Comparison of ENCODE assay signal across 8 mouse cellular contexts in genomic region chr19:3709013-3709787, GRCm38 (mm10). TPM values are rescaled to one million over a fixed set of nuclear protein-coding genes. Genes with fewer than 3 reads are reported as not detected.
A peak's percentile ranks its signal among the peaks of the same experiment; 100 is the strongest.
DNase-seq lines count a peak whose midpoint lies in the region; ATAC-seq and TF ChIP-seq lines count a peak whose summit lies in the region.

No protein-coding gene starts in this region.

- no peaks in the 10 kb centered on the region for H3K27me3 ChIP-seq in limb, embryonic 13.5 days
- H3K27me3 ChIP-seq in neural tube, embryonic 14.5 days (ENCODE audit: control insufficient read depth, insufficient read depth, low read length), result no peaks in the 10 kb centered on the region

- peak overlapping the region; percentile 87 for H3K9ac ChIP-seq in limb, embryonic 13.5 days
- peak overlapping the region; percentile 81 for H3K9ac ChIP-seq in neural tube, embryonic 14.5 days (replicated peaks; ENCODE audit: low read depth, low read length)

- H3K9me3 ChIP-seq in limb, embryonic 13.5 days, result no peaks in the 10 kb centered on the region
- H3K9me3 ChIP-seq in neural tube, embryonic 14.5 days (ENCODE audit: control insufficient read depth, low read length), result no peaks in the 10 kb centered on the region

- no peak for TF ChIP-seq CTCF in left cerebral cortex, adult 2 months (IDR thresholded peaks at IDR 0.05)
- TF ChIP-seq CTCF in embryonic fibroblast, embryonic 13.5 days (IDR thresholded peaks at IDR 0.05; ENCODE audit: borderline replicate concordance, insufficient read depth, low read length), result no peak

- H3K4me1 ChIP-seq in embryonic fibroblast, embryonic 13.5 days (ENCODE audit: control insufficient read depth, insufficient read depth, low read length), result peaks cover 6% of the 10 kb centered on the region; the same call in 1 of the 2 replicates
- peaks cover 22% of the 10 kb centered on the region for H3K4me1 ChIP-seq in limb, embryonic 13.5 days
- H3K4me1 ChIP-seq in neural tube, embryonic 14.5 days (ENCODE audit: control insufficient read depth, insufficient read depth, low read length), result peaks cover 15% of the 10 kb centered on the region

- DNase-seq in left cerebral cortex, adult 2 months (ENCODE audit: extremely low spot score in 1 of 2, low spot score in 2 of 2), result no peak
- DNase-seq in left cerebral cortex, adult 18-20 months (ENCODE audit: low spot score in 2 of 2), result no peak
- DNase-seq in kidney, postnatal 10 days, result no peak
- no peak for DNase-seq in thymus, postnatal 4 days
- no peak for DNase-seq in frontal cortex, postnatal 10 days (ENCODE audit: low spot score in 2 of 2)

- H3K4me3 ChIP-seq in left cerebral cortex, adult 2 months, result peak overlapping the region; percentile 70
- peak overlapping the region; percentile 74 for H3K4me3 ChIP-seq in embryonic fibroblast, embryonic 13.5 days (ENCODE audit: insufficient read depth, low read length)
- H3K4me3 ChIP-seq in limb, embryonic 13.5 days, result peak overlapping the region; percentile 86
- H3K4me3 ChIP-seq in neural tube, embryonic 14.5 days (ENCODE audit: low read depth, low read length), result peak overlapping the region; percentile 80

- no peak overlapping the region for H3K27ac ChIP-seq in left cerebral cortex, adult 2 months
- no peak overlapping the region; the same call in 1 of the 2 replicates for H3K27ac ChIP-seq in embryonic fibroblast, embryonic 13.5 days (ENCODE audit: insufficient read depth, low read length)
- peak overlapping the region; percentile 88; the same call in 1 of the 2 replicates for H3K27ac ChIP-seq in limb, embryonic 13.5 days
- H3K27ac ChIP-seq in neural tube, embryonic 14.5 days (ENCODE audit: low read depth, low read length), result peak overlapping the region; percentile 91; the same call in 1 of the 2 replicates

- ATAC-seq in limb, embryonic 13.5 days (ENCODE audit: low FRiP score, low read depth), result no peak
- no peak for ATAC-seq in neural tube, embryonic 14.5 days (ENCODE audit: low read depth)

- intact Hi-C loops in left cerebral cortex, adult 2 months (cut with DNase I), result loop anchor here (5.0 kb wide), 1 partner anchor 58 kb away; the partner anchor contains the start of gene Kmt5b

- H3K36me3 ChIP-seq in limb, embryonic 13.5 days, result peaks cover 19% of the 10 kb centered on the region
- H3K36me3 ChIP-seq in neural tube, embryonic 14.5 days (ENCODE audit: control insufficient read depth, insufficient read depth, low read length), result no peaks in the 10 kb centered on the region

- no peak for TF ChIP-seq POLR2A in embryonic fibroblast, embryonic 13.5 days (IDR thresholded peaks at IDR 0.05; ENCODE audit: low read depth, low read length)

- H3K4me2 ChIP-seq in limb, embryonic 13.5 days (replicated peaks), result peak overlapping the region; percentile 73
- peak overlapping the region; percentile 60 for H3K4me2 ChIP-seq in neural tube, embryonic 14.5 days (ENCODE audit: low read depth, low read length)

- WGBS in limb, embryonic 13.5 days, result 35% methylated on average over 10 of the region's 10 CpGs
- WGBS in neural tube, embryonic 14.5 days, result 44% methylated on average over 10 of the region's 10 CpGs

RNA-seq across cellular contexts. Expression of gene 1810055G02Rik, which starts 1.1 kb away (rescaled TPM):
- total RNA-seq in left cerebral cortex, adult 2 months (2021), result 10 to 100 TPM; 31.3 to 38.5 TPM
- 10 to 100 TPM; 31.7 to 32.1 TPM for total RNA-seq in left cerebral cortex, adult 18-20 months (2021)
- 53.5 and 57.9 TPM in 2 replicates for polyA plus RNA-seq in embryonic fibroblast, embryonic 13.5 days (2011; ENCODE audit: insufficient read length, low read depth, missing spikeins)
- polyA plus RNA-seq in limb, embryonic 13.5 days (2015; fragmentation: Nextera tagmentation; extraction: Ambion mirVana), result 50.3 and 54.4 TPM in 2 replicates
- polyA plus RNA-seq in neural tube, embryonic 14.5 days (2014; fragmentation: Nextera tagmentation; extraction: Ambion mirVana), result 33.4 and 37.6 TPM in 2 replicates

RNA-seq across cellular contexts. Expression of gene Lrp5, which starts 22.8 kb away (rescaled TPM):
- 1 to 10 TPM; 8.3 to 9.3 TPM for total RNA-seq in left cerebral cortex, adult 2 months (2021)
- total RNA-seq in left cerebral cortex, adult 18-20 months (2021), result 1 to 10 TPM; 7.3 to 8.3 TPM
- polyA plus RNA-seq in embryonic fibroblast, embryonic 13.5 days (2011; ENCODE audit: insufficient read length, low read depth, missing spikeins), result 32.0 and 32.7 TPM in 2 replicates
- 7.1 and 7.7 TPM in 2 replicates for polyA plus RNA-seq in limb, embryonic 13.5 days (2015; fragmentation: Nextera tagmentation; extraction: Ambion mirVana)
- polyA plus RNA-seq in neural tube, embryonic 14.5 days (2014; fragmentation: Nextera tagmentation; extraction: Ambion mirVana), result 0.98 and 1.3 TPM in 2 replicates

RNA-seq across cellular contexts. Expression of gene Kmt5b, which starts 58.0 kb away (rescaled TPM):
- 10 to 100 TPM; 52.4 to 52.6 TPM for total RNA-seq in left cerebral cortex, adult 2 months (2021)
- 10 to 100 TPM; 48.8 to 49.8 TPM for total RNA-seq in left cerebral cortex, adult 18-20 months (2021)
- polyA plus RNA-seq in embryonic fibroblast, embryonic 13.5 days (2011; ENCODE audit: insufficient read length, low read depth, missing spikeins), result 36.9 and 47.1 TPM in 2 replicates
- 30.4 and 31.2 TPM in 2 replicates for polyA plus RNA-seq in limb, embryonic 13.5 days (2015; fragmentation: Nextera tagmentation; extraction: Ambion mirVana)
- polyA plus RNA-seq in neural tube, embryonic 14.5 days (2014; fragmentation: Nextera tagmentation; extraction: Ambion mirVana), result 65.3 and 66.3 TPM in 2 replicates

Comparison
In these comparisons a context has a peak if more than half of its experiments do, and no peak if none do; other contexts are left out.
1. H3K27ac ChIP-seq: peak in limb, embryonic 13.5 days (single experiment) and neural tube, embryonic 14.5 days (single experiment); none in left cerebral cortex, adult 2 months (single experiment) and embryonic fibroblast, embryonic 13.5 days (single experiment).
2. Peak in every context shown above with its lines, with median percentiles within 50 percentile points of each other: H3K4me3 ChIP-seq.